Mouse (Mus musculus) heart, embryonic 13.5 days (tissue): ENCODE results near the gene Olfr887. TPM values are rescaled to one million over a fixed set of nuclear protein-coding genes. Genes with fewer than 3 reads are reported as not detected.

Experiments used
- ATAC-seq: fragments of 200-750 bp; cut with Nextera tagmentation; 2 replicates; pipeline ENCODE4 v1.8.0; 2017; ENCODE audit warnings: moderate TSS enrichment; ENCODE audit not compliant: insufficient number of reproducible peaks, low FRiP score, low TSS enrichment; ENCODE audit errors: extremely low read depth
- H3K27ac ChIP-seq: fragments of 300-500 bp; sonication (generic); replicated peaks from 2 replicates; pipeline ENCODE4 v1.5.1; 2015; ENCODE audit warnings: moderate library complexity, mild to moderate bottlenecking, inconsistent platforms
- H3K27me3 ChIP-seq: fragments of 300-500 bp; sonication (generic); replicated peaks from 2 replicates; pipeline ENCODE4 v1.6.1; 2015; ENCODE audit warnings: mild to moderate bottlenecking, inconsistent platforms
- H3K36me3 ChIP-seq: fragments of 300-500 bp; sonication (generic); 2 replicates; pipeline ENCODE4 v1.6.1; 2015; ENCODE audit warnings: mild to moderate bottlenecking, inconsistent platforms
- H3K4me1 ChIP-seq: fragments of 300-500 bp; sonication (generic); 2 replicates; pipeline ENCODE4 v1.6.1; 2015; ENCODE audit warnings: inconsistent platforms
- H3K4me2 ChIP-seq: fragments of 300-500 bp; sonication (generic); 2 replicates; pipeline ENCODE4 v1.6.1; 2015; ENCODE audit warnings: inconsistent platforms, mild to moderate bottlenecking, moderate library complexity
- H3K4me3 ChIP-seq: fragments of 300-500 bp; sonication (generic); 2 replicates; pipeline ENCODE4 v1.5.1; 2015; ENCODE audit warnings: moderate library complexity, mild to moderate bottlenecking, inconsistent platforms
- H3K9ac ChIP-seq: fragments of 300-500 bp; sonication (generic); 2 replicates; pipeline ENCODE4 v1.6.1; 2015; ENCODE audit warnings: inconsistent platforms, mild to moderate bottlenecking, moderate library complexity
- H3K9me3 ChIP-seq: fragments of 300-500 bp; sonication (generic); 2 replicates; pipeline ENCODE4 v1.6.1; 2016; ENCODE audit warnings: inconsistent platforms
- WGBS: fragments of 180-500 bp; shearing (Covaris S2); methylation state at CpG from one replicate; pipeline ENCODE4 v1.1.7; 2015; ENCODE audit warnings: mixed read lengths; 5-methylcytosine and 5-hydroxymethylcytosine counted together
- polyA plus RNA-seq: library from polyadenylated mRNA; unstranded; fragments of >200 nt; fragmentation: Nextera tagmentation; extraction: Ambion mirVana; gene quantifications from 2 replicates; pipeline ENCODE4 v1.2.1, GENCODE M21; 2015

Olfr887 gene
- polyA plus RNA-seq, result not detected in 2 replicates

DNA sequence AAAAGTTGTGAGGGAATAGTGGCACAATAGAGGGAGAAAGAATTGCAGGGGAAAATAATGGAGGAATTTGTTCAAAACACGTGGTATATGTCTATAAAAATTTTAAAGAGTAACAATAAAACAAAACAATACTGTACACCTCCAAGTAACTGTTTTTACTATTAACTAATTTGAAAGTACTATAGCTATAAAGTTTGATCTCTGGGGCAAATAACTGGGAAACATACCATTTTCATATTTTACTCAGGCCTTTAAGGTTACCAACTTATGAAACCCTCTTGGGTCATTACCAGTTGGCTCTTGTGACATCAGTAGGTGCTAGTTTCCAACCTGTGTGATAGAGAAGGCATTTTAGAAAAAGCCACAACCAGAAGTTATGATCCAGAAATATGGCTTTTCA lies at the start of gene Olfr887:
Gene Olfr887 (plus strand): TSS at position 301 of the 400 bp plus-strand sequence.
- ATAC-seq, result no peak
- H3K4me2 ChIP-seq, result no peak within 1 kb of the TSS
- WGBS, result 63% methylated on average over 1 of the region's 1 CpGs
- no peak within 1 kb of the TSS for H3K9ac ChIP-seq
- no peaks in the 10 kb centered on the region for H3K27me3 ChIP-seq
- H3K36me3 ChIP-seq, result no peaks in the 10 kb centered on the region
- no peak within 1 kb of the TSS for H3K27ac ChIP-seq
- H3K4me3 ChIP-seq, result no peak within 1 kb of the TSS
- no peaks in the 10 kb centered on the region for H3K9me3 ChIP-seq
- no peaks in the 10 kb centered on the region for H3K4me1 ChIP-seq

DNA sequence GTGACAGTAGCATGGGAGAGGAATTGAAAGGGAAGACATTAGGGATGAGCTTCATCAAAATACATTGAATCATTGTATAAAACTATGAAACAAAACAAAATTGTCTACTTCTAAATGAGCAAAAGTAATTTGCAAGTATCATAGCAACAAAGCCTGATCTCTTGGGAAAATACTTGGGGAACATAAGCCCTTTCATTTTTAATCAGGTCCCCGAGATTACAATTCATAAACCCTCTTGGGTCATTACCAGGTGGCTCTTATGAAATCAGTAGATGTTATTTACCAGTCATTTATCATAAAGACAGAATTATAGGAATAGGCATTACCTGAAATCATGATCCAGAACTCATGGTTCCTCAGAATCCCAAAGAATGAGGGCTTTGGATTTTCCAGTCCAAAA lies 37.6 kb upstream of the Olfr887 start, which contains the start of gene Olfr884:
Gene Olfr884 (plus strand): TSS at position 301 of the 400 bp plus-strand sequence.
- Histone ChIP-seq H3K4me2 (no peak within 1 kb of the TSS), H3K9me3 (no peaks in the 10 kb centered on the region), H3K4me3 (no peak within 1 kb of the TSS), H3K36me3 (no peaks in the 10 kb centered on the region), H3K9ac (no peak within 1 kb of the TSS), H3K27ac (no peak within 1 kb of the TSS), H3K4me1 (no peaks in the 10 kb centered on the region), H3K27me3 (no peaks in the 10 kb centered on the region)
- 41% methylated on average over 1 of the region's 1 CpGs for WGBS
- ATAC-seq, result no peak

DNA sequence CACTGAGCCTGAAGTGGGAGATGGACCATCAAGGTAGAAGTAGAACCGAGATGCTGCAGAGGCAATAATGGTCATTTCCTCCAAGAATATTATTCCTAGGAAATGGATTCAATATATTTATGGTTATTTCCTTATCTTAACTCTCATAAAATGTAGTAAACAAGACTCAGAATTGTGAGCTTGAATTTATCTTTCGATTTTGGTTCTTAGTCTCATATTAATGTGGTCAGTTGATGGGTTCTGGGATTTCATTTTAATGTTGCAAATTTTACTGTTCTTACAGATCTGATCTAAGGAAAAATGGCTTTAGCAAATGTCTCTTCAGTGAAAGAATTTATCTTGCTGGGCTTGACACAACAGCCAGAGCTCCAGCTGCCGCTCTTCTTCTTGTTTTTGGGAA lies 22.9 kb upstream of the Olfr887 start, which contains the start of gene Olfr885:
Gene Olfr885 (plus strand): TSS at position 301 of the 400 bp plus-strand sequence.
- Histone ChIP-seq H3K36me3 (no peaks in the 10 kb centered on the region), H3K27me3 (no peaks in the 10 kb centered on the region), H3K27ac (no peak within 1 kb of the TSS), H3K4me1 (no peaks in the 10 kb centered on the region), H3K4me3 (no peak within 1 kb of the TSS), H3K9me3 (no peaks in the 10 kb centered on the region), H3K9ac (no peak within 1 kb of the TSS), H3K4me2 (no peak within 1 kb of the TSS)
- WGBS, result 71% methylated on average over 3 of the region's 3 CpGs
- ATAC-seq, result no peak

DNA sequence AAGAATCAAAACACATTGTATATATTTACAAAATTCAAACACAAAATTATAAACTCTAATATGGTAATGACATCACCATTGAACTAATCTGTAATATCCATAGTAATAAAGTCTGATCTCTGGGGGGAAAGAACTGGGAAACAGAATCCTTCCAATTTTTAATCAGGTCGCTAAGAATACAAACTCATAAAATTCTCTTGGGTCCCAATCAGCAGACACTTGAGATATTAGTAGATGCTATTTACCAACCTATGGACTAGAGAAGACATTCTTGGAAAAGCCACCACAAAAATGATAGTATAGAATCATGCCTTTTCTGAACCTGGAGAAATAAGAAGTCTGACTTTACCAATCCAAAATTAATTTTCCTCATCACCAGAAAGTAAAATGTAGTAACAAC lies 24.0 kb downstream of the Olfr887 start, which contains the start of gene Olfr888:
Gene Olfr888 (plus strand): TSS at position 301 of the 400 bp plus-strand sequence.
- no peak for ATAC-seq
- no peaks in the 10 kb centered on the region for H3K36me3 ChIP-seq
- no peak within 1 kb of the TSS for H3K27ac ChIP-seq
- WGBS, result 63% methylated on average over 1 of the region's 1 CpGs
- no peak within 1 kb of the TSS for H3K4me3 ChIP-seq
- no peaks in the 10 kb centered on the region for H3K4me1 ChIP-seq
- H3K9me3 ChIP-seq, result no peaks in the 10 kb centered on the region
- no peak within 1 kb of the TSS for H3K9ac ChIP-seq
- H3K4me2 ChIP-seq, result no peak within 1 kb of the TSS
- H3K27me3 ChIP-seq, result no peaks in the 10 kb centered on the region

DNA sequence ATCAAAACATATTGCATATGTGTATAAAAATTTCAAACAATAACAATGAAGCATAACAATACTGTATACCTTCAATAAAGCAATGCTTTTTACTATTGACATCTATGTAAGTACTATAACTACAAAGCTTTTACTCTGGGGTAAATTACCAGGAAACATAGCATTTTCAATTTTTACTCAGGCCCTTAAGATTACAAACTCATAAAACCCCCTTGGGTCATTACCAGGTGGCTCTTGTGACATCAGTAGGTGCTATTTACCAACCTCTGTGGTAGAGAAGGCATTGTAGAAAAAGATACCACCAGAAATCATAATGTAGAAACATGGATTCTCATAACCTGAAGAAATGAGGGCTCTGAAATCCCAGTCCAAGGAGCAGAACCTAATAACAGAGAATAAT lies 31.0 kb downstream of the Olfr887 start, which contains the start of gene Olfr889:
Gene Olfr889 (plus strand): TSS at position 301 of the 400 bp plus-strand sequence.
- no peak within 1 kb of the TSS for H3K9ac ChIP-seq
- H3K4me1 ChIP-seq, result no peaks in the 10 kb centered on the region
- no peak for ATAC-seq
- H3K4me3 ChIP-seq, result no peak within 1 kb of the TSS
- no peak within 1 kb of the TSS for H3K4me2 ChIP-seq
- no peak within 1 kb of the TSS for H3K27ac ChIP-seq
- no peaks in the 10 kb centered on the region for H3K27me3 ChIP-seq
- H3K36me3 ChIP-seq, result no peaks in the 10 kb centered on the region
- no peaks in the 10 kb centered on the region for H3K9me3 ChIP-seq

Other genes starting within 250 kb of the Olfr887 start
- not detected in 2 replicates for gene Olfr877, start 229.8 kb upstream of the Olfr887 start, polyA plus RNA-seq
- gene Olfr145, start 187.3 kb upstream of the Olfr887 start, polyA plus RNA-seq, result not detected in 2 replicates
- not detected in 2 replicates for gene Olfr878, start 166.2 kb upstream of the Olfr887 start, polyA plus RNA-seq
- not detected in 2 replicates for gene Olfr881, start 92.2 kb upstream of the Olfr887 start, polyA plus RNA-seq
- not detected in 2 replicates for gene Olfr883, start 58.3 kb upstream of the Olfr887 start, polyA plus RNA-seq
- not detected in 2 replicates for gene Olfr884, start 37.5 kb upstream of the Olfr887 start, polyA plus RNA-seq
- not detected in 2 replicates for gene Olfr885, start 22.8 kb upstream of the Olfr887 start, polyA plus RNA-seq
- not detected in 2 replicates for gene Olfr888, start 24.1 kb downstream of the Olfr887 start, polyA plus RNA-seq
- gene Olfr889, start 31.1 kb downstream of the Olfr887 start, polyA plus RNA-seq, result 0.04 TPM in 1 of 2 replicates, not detected in the other
- not detected in 2 replicates for gene Olfr890, start 58.4 kb downstream of the Olfr887 start, polyA plus RNA-seq
- not detected in 2 replicates for gene Olfr891, start 96.7 kb downstream of the Olfr887 start, polyA plus RNA-seq
- gene Olfr893, start 124.3 kb downstream of the Olfr887 start, polyA plus RNA-seq, result not detected in 2 replicates
- gene Olfr894, start 134.0 kb downstream of the Olfr887 start, polyA plus RNA-seq, result not detected in 2 replicates
- not detected in 2 replicates for gene Olfr143, start 168.7 kb downstream of the Olfr887 start, polyA plus RNA-seq
- not detected in 2 replicates for gene Olfr895, start 183.8 kb downstream of the Olfr887 start, polyA plus RNA-seq
- not detected in 2 replicates for gene Olfr896-ps1, start 207.0 kb downstream of the Olfr887 start, polyA plus RNA-seq
- gene Olfr25, start 245.0 kb downstream of the Olfr887 start, polyA plus RNA-seq, result not detected in 2 replicates